Mouse (Mus musculus) stomach, postnatal 0 days (tissue): ENCODE results near the gene Sumo1.
A peak's percentile ranks its signal among the peaks of the same experiment; 100 is the strongest.

Experiments used
- CTCF ChIP-seq: IDR thresholded peaks from 2 replicates; pipeline ENCODE4 v1.5.1; 2016; ENCODE audit warnings: antibody characterized with exemption, low read depth, mild to moderate bottlenecking, moderate library complexity
- EP300 ChIP-seq: optimal IDR thresholded peaks from 2 replicates; pipeline ENCODE3; 2016; ENCODE audit warnings: antibody characterized with exemption

GRCm38 (mm10) chr1:59610929-59611328 is 59.7 kb downstream of the Sumo1 start:
- peak; percentile 23 for TF ChIP-seq CTCF
- no peak for TF ChIP-seq EP300
